Mouse (Mus musculus): ENCODE measurements at regions not wholly inside any gene's neighbourhood (a gene's known extent, or its start where the extent isn't known, plus 50 kb on each side); places are given as distances from the start of the nearest gene placed in this dataset.

DNA sequence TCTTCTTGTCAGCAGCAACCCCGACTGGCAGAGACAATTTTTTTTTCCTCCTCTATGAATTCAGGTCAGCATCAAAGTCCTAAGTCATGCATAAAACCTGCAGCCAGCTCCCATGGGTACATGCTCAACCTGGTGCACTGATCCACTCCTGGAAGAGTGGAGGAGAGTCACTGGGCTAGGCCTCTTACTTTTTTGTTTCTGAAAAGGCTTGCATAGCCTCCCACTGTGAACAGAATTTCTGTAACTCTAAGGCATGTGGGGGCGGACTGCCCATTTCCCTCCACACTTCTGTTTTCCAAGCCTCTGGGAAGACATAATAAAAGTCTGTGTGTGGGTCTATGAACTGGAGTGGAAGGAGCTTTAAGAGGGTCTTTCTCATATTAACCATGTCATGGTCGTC, 218.8 kb downstream of the Gpat3 start:
- TF ChIP-seq CTCF (IDR thresholded peaks at IDR 0.05; ENCODE audit: borderline replicate concordance, control insufficient read depth, extremely low read depth, insufficient read depth, low read length, poor library complexity): no peak
- no peak for TF ChIP-seq POLR2A (IDR thresholded peaks at IDR 0.05; ENCODE audit: control insufficient read depth, extremely low read depth, insufficient read depth, low read length, poor library complexity)
